Mouse (Mus musculus) frontal cortex, postnatal 14 days (tissue): ENCODE data around the gene Hprt.
"Not testable (repeated sequence)": the region's sequence is repeated elsewhere in the genome, so short reads cannot be mapped to it uniquely, and the experiment has no call there.

Source experiments
- DNase-seq, 2 experiments: peaks; one replicate each; pipeline ENCODE4 v3.0.0; 2022; ENCODE audit warnings: low spot score in 2 of 2

The Hprt gene

GRCm38 (mm10) chrX:52987905-52988783 is at the start of gene Hprt:
Hprt (plus strand) TSS chrX:52988137.
- DNase-seq = peak; percentile 72 to 74

GRCm38 (mm10) chrX:52945509-52945908 is 42.4 kb upstream of the Hprt start:
- DNase-seq = no peak

GRCm38 (mm10) chrX:52949713-52950112 is 38.2 kb upstream of the Hprt start:
- DNase-seq = no peak

GRCm38 (mm10) chrX:52956942-52957341 is 31.0 kb upstream of the Hprt start:
- no peak for DNase-seq

- no peak for DNase-seq
Measured at GRCm38 (mm10) chrX:52961559-52962110, 26.3 kb upstream of the Hprt start.

GRCm38 (mm10) chrX:52965149-52965548 is 22.8 kb upstream of the Hprt start:
- DNase-seq = no peak

- DNase-seq = no peak
Measured at GRCm38 (mm10) chrX:52971211-52972006, 16.5 kb upstream of the Hprt start.

- no peak for DNase-seq
Measured at GRCm38 (mm10) chrX:52972129-52972528, 15.8 kb upstream of the Hprt start.

- no peak for DNase-seq
Measured at GRCm38 (mm10) chrX:52972680-52973079, 15.3 kb upstream of the Hprt start.

GRCm38 (mm10) chrX:52978576-52978975 is 9.4 kb upstream of the Hprt start:
- no peak for DNase-seq

GRCm38 (mm10) chrX:52981378-52981777 is 6.6 kb upstream of the Hprt start:
- DNase-seq = no peak

GRCm38 (mm10) chrX:52994726-52995125 is 6.8 kb downstream of the Hprt start:
- DNase-seq = not testable (repeated sequence)

- DNase-seq = not testable (repeated sequence)
Measured at GRCm38 (mm10) chrX:53004887-53005286, 16.9 kb downstream of the Hprt start.

GRCm38 (mm10) chrX:53006062-53006461 is 18.1 kb downstream of the Hprt start:
- no peak for DNase-seq

- DNase-seq = no peak
Measured at GRCm38 (mm10) chrX:53015549-53015948, 27.6 kb downstream of the Hprt start.

GRCm38 (mm10) chrX:53023021-53023420 is 35.1 kb downstream of the Hprt start:
- DNase-seq = no peak

- not testable (repeated sequence) for DNase-seq
Measured at GRCm38 (mm10) chrX:53024268-53024667, 36.3 kb downstream of the Hprt start.

- DNase-seq = no peak
Measured at GRCm38 (mm10) chrX:53025471-53026223, 37.7 kb downstream of the Hprt start.

- no peak for DNase-seq
Measured at GRCm38 (mm10) chrX:53029559-53029958, 41.6 kb downstream of the Hprt start.

- no peak for DNase-seq
Measured at GRCm38 (mm10) chrX:53038194-53038593, 50.3 kb downstream of the Hprt start.

- DNase-seq = no peak
Measured at GRCm38 (mm10) chrX:53039651-53040050, 51.7 kb downstream of the Hprt start.

GRCm38 (mm10) chrX:53040138-53040537 is 52.2 kb downstream of the Hprt start:
- DNase-seq = no peak
